Mouse (Mus musculus) heart, adult 11 months (tissue): Measurements from ENCODE around the gene Atp1a2.

Experiments used
- DNase-seq: peaks from one replicate; pipeline ENCODE4 v3.0.0; 2022

Gene Atp1a2

DNA sequence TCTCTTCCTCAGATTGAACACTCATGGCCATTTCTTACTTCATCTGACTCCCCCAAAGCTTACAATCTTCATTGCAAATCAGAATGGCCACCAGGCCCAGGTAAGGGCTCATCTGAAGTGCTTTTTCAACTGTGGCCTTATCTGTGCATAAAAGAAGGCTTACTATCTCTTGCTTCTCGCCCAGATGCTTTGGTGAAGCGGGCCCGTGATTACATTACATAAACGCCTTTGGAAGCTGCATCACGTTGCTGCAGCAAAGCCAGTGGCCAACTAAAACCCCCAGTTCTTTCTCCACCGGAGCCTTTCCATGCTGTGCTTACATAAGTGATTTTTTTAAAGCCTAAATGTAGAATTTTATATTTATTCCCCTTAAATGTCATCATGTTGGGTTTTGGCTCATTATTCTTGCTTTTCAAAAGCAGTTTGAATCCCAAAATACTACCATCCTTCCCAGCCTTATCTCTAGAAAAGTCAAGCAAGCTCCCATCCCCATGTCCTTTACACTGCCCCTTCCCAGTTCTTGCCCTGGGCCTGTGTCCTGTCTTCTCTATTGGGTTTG, 26.0 kb upstream of the Atp1a2 start:
- no peak for DNase-seq

GRCm38 (mm10) chr1:172323298-172323697, 25.4 kb upstream of the Atp1a2 start:
- DNase-seq: no peak

GRCm38 (mm10) chr1:172322725-172323124, 24.9 kb upstream of the Atp1a2 start:
- no peak for DNase-seq

DNA sequence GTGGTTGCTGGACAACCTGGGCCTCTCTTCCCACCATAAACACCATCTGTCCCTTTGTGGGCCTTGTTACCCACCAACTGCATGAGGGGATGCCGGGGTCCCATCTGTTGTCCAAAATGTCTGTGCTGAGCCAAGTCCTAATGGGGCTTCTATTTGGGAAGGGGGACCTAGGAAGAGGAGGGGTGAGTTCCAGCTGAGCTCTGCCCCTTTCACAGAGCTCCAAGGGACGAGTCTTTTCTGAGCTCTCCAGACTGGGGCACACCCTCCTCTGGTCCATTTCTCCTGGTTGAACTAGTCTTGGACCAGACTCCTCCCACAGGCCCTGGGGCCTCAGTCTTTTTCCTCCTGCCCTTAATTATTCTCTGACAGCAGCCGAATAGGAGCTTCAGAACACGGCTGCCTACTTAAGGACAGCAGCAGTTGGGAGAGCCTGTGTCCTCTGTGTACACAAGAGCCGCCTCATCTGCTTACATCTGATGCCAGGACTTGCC, 22.1 kb upstream of the Atp1a2 start:
- DNase-seq: no peak

GRCm38 (mm10) chr1:172319346-172319745, 21.5 kb upstream of the Atp1a2 start:
- no peak for DNase-seq

DNA sequence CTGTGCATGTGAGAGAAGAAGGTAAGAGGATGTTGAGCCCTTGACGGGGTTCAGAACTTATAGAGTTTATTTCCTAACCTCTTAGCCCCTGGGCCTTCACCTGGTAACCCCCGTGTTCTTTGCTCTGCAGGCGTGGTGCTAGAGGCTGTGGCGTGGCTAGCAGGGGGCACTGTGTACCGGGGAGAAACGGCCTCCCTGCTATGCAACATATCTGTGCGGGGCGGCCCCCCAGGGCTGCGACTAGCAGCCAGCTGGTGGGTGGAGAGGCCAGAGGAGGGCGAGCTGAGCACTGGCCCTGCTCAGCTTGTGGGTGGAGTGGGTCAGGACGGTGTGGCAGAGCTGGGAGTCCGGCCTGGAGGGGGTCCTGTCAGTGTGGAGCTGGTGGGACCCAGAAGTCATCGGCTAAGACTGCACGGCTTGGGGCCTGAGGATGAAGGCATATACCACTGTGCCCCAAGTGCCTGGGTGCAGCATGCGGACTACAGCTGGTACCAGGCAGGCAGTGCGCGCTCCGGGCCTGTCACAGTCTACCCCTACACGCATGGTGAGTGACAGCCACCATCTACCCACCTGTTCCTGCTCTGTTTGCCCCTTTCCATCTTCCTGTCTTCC, 20.7 kb upstream of the Atp1a2 start:
- no peak for DNase-seq

DNA sequence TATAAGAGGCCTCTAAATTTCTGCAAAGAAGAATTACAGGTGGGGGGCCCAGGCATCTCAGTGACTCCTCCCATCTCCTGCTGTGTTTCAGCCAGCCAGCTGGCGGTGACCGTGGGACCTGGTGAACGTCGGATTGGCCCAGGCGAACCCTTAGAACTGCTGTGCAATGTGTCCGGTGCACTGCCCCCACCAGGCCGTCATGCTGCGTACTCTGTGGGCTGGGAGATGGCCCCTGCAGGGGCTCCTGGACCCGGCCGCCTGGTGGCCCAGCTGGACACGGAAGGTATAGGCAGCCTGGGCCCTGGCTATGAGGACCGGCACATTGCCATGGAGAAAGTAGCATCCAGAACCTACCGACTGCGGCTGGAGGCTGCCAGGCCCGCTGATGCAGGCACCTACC, 20.1 kb upstream of the Atp1a2 start:
- DNase-seq: no peak

DNA sequence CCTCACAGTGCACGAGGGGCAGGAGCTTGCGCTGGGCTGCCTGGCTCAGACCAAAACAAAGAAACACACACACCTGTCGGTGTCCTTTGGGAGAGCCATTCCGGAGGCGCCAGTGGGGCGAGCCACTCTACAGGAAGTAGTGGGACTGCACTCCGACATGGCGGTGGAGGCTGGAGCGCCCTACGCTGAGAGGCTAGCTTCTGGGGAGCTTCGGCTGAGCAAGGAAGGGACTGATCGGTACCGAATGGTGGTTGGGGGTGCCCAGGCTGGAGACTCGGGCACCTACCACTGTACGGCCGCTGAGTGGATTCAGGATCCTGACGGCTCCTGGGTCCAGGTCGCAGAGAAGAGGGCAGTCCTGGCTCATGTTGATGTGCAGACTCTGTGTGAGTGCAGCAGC, 19.6 kb upstream of the Atp1a2 start:
- no peak for DNase-seq

- peak; percentile 93 for DNase-seq
These were observed 17.0 kb upstream of the Atp1a2 start for GRCm38 (mm10) chr1:172314911-172315310.

DNA sequence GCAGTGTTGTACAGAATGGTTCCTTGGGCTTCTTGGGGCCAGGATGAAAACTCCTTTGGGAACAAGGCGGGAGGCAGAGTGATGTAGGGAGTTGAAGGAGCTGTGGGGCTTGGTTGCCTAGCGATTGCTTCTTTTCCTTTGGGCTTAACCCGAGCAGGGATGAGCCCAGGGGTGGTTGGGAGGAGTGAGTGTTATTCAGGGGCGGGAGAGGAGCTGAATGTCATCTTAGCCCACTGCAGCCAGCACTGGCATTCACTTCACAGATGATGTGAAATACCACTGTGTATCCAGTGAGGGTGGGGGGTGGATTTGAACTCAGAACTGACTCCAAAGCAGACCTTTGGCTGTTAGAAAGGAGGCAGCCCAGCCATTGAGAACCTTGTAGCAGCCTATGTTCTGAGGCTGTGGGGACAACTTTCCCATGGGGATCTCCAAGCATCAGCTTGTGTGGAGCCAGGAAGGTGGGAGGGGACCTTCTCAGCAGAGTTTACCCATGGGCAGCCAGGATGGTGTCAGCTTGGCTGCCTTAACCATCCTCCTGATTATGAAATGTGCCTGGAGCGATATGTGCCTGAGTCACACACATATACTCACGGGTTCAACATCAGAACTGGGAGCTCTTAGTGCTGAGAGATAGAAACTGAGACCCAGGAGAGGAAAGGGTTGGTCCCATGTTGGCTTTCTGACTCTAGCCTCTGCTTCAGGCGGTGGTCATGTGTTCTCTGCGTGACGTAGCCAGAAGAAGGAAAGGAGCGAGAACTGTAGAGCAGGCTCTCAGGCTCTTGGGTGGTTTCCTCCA, 15.9 kb upstream of the Atp1a2 start:
- DNase-seq: peak; percentile 96

- DNase-seq: peak; percentile 97
These were observed 15.1 kb upstream of the Atp1a2 start for GRCm38 (mm10) chr1:172312768-172313561.

DNA sequence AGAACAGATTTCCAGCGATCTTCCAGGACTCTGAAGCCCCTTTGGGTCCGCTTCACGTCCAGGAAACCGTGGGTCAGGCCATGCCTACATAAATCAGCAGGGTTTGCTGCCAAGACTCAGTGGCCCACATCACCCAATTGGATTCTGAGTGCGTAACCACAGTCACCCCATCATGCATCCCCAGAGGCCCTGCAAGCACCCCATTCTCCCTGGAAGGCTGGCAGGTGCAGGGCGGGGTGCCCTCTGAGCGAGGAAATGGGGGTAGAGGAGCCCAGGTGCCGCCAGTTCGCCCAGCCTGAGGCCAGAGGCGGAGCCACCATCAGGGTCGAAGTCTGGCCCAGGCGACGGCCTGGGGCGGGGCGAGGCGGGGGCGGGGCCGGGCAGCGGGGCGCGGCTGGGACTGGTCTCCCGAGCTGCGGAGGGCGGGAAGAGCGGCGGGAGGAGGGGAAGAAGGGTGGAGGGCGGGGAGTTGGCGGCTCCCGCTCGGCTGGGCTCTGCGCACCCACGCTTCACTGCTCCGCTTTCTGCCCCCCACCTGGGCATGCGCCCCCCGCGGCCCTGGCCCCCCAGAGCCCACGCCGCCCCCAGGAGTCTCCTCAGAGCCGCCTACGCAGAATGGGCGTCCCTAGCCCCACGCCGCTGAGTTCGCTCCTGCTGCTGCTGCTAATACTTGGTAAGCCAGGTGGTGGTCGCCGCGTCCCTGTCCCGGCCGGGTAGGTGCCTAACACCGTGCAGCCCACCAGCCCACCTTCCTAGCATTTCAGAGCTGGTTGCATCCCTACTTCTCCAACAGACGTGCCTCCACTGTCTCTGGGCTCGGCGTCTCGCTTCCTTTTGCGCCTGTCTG, 14.3 kb upstream of the Atp1a2 start:
- peak; percentile 100 for DNase-seq

DNA sequence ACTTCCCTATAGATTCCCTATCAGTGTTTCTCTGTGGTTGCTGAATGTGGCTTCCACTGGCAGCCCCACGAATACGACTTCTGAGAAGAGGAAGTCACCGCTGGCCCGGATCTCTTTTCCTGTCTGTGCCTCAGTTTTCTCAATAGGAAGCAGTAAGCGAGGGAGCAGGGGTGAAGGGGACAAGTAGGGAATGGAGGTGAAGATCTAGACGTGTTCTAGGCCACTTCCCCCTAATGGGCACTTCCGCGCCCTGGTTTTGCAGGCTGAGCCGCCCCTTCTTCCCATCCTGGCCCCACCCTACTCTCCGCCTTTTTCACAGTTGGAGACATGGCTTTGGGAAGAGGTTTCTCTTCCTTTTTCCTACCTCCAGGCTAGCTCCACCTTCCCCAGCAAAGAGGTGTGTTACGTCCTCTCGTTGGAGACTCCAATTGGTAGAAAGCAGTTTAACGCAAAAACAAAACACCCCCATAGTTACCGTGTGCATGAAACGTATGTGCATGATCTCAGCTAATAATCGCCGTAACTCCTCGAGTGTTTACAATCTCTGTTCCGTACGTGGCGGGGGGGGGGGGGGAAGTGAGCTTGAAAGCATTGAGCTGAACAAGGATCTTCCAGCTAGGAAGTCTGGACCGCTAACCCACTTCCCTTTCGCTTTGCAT, 13.5 kb upstream of the Atp1a2 start:
- DNase-seq: peak; percentile 98

- DNase-seq: peak; percentile 99
These were observed 12.0 kb upstream of the Atp1a2 start for GRCm38 (mm10) chr1:172309699-172310398.

GRCm38 (mm10) chr1:172308409-172308808, 10.5 kb upstream of the Atp1a2 start:
- DNase-seq: no peak

DNA sequence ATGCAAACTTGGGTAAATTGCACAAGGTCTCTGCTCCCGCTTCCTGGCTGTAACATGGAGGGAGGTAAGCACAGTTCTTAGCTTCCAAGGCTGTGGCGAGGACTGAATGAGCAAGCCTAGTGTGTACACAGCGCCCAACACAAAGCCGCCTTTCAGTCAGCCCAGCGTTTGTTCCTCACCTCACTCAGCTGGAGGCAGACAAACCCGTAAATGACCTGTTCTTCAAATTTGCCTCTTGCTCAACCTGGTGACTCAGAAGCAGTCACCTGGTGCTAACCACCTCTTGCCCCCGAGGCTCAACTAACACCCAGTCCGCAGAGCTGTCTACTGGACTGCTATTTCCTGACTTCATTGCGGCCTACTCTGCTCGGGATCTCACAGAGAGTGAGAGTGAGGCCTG, 10.1 kb upstream of the Atp1a2 start:
- DNase-seq: no peak

DNA sequence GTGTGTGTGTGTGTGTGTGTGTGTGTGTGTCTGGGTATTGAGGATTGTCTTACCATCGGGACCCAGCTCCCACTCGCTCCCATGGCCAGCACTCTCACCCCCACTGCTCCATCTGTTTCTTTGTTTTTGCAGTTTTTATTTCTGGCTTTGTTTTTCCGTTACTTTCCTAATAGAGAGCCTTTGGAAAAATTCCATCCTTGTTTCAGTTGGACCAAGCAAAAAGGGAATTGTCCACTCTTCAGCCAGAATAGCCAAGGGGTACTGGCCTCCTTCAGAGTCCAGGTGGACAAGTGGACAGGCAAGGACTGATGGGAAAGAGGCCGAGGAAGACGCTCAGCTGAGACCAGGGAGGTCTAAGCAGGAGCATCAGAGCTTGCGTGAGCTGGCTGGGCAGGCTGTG, 9.0 kb upstream of the Atp1a2 start:
- DNase-seq: no peak

DNA sequence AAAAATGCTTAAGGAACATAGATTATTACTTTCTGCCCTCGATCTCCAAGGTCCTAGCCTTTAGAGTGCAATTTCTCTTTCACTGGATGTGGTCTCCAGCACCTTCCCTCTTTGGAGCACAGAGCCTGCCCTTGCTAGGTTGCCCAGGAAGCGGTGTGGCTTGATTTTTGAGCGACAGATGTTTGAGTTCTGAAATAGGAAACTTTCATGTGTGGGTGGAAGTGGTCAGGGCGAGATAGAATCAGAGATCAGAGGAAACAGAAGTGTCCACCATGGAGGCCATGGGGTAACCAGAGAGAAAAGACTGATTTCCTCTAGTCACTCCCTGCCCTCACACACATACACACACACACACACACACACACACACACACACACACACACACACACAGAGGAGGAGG, 8.3 kb upstream of the Atp1a2 start:
- DNase-seq: no peak

DNA sequence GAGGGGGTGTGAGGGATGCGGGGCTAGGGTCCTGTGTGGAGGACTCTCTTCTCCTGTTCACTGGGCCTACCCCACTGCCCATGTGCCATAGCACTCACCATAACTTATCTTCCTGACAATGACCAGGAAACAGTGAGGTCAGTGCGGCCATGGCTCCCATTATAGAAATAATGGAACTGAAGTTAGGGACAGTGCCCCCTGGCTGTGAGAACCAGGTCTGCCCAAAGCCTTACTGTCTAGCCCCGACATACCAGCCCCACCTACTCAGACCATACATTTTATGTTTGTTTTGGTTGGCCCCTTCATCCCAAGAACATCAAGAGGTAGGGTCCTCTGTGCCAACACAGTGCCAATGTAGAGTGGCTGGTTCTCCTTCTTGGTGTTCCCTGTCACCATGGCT, 7.8 kb upstream of the Atp1a2 start:
- no peak for DNase-seq

GRCm38 (mm10) chr1:172305153-172305552, 7.3 kb upstream of the Atp1a2 start:
- DNase-seq: no peak

GRCm38 (mm10) chr1:172304443-172304842, 6.6 kb upstream of the Atp1a2 start:
- no peak for DNase-seq
